In the genomic region with DNA sequence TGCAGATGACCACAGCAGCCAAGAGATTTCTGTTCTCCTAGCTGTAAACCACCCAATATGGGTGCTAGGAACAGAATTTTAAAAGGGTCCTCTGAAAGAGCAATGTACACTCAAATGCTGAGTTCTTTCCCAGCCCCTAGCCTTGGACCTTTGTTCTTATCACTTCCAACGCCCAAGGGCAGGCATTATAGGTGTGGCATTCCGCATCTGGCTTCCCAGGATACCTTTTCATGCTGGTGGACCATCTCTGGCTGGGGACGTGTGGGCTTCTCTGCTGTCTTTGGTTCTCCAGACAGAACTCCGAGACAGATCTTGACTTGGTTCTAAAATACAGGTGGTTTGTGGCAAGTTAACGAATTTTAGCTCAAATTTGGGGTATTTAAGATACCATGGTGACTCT, we compare ENCODE assay signal across 19 mouse cellular contexts. TPM values are rescaled to one million over a fixed set of nuclear protein-coding genes. Genes with fewer than 3 reads are reported as not detected.
"Had no signal": no experiment of that assay in that cellular context is flagged by ENCODE, and none has a peak within 500 bp of the region (broad histone marks: within the 10 kb centered on the region; RNA-seq: fewer than 3 reads in every experiment).

No protein-coding gene starts in this region.

- H3K9me3 ChIP-seq: kidney, embryonic 15.5 days; limb, embryonic 15.5 days; liver, embryonic 13.5 days; lung, embryonic 15.5 days; megakaryocyte, embryonic 14.5 days; midbrain, embryonic 13.5 days; neural tube, embryonic 12.5 days had no signal

- H3K4me2 ChIP-seq: kidney, embryonic 15.5 days; limb, embryonic 15.5 days; liver, embryonic 13.5 days; lung, embryonic 15.5 days; midbrain, embryonic 13.5 days; neural tube, embryonic 12.5 days had no signal

- DNase-seq: kidney, postnatal 14 days; liver, embryonic 13.5 days; liver, postnatal 0 days; lung, postnatal 14 days; thymus, adult 18-20 months; thymus, postnatal 14 days had no signal

- ATAC-seq: liver, postnatal 0 days; midbrain, embryonic 13.5 days had no signal

- H3K4me1 ChIP-seq: limb, embryonic 15.5 days; liver, embryonic 13.5 days; lung, embryonic 15.5 days had no signal

- H3K4me3 ChIP-seq: kidney, embryonic 15.5 days; limb, embryonic 15.5 days; liver, embryonic 13.5 days; lung, embryonic 15.5 days; megakaryocyte, embryonic 14.5 days; midbrain, embryonic 13.5 days; neural tube, embryonic 12.5 days had no signal

- H3K36me3 ChIP-seq: kidney, embryonic 15.5 days; limb, embryonic 15.5 days; liver, embryonic 13.5 days; lung, embryonic 15.5 days; midbrain, embryonic 13.5 days; neural tube, embryonic 12.5 days had no signal

- H3K9ac ChIP-seq: kidney, embryonic 15.5 days; limb, embryonic 15.5 days; liver, embryonic 13.5 days; liver, postnatal 0 days; lung, embryonic 15.5 days; midbrain, embryonic 13.5 days; neural tube, embryonic 12.5 days had no signal

- H3K27ac ChIP-seq: kidney, embryonic 15.5 days; limb, embryonic 15.5 days; liver, embryonic 13.5 days; lung, embryonic 15.5 days; macrophage; midbrain, embryonic 13.5 days; neural tube, embryonic 12.5 days; stomach, postnatal 0 days had no signal

RNA-seq across cellular contexts. Expression of a gene that starts 3.1 kb away (rescaled TPM):
- total RNA-seq: left cerebral cortex, adult 18-20 months; left cerebral cortex, postnatal 10 days; neutrophil, adult 5-6 weeks had no signal
- polyA plus RNA-seq: kidney, embryonic 15.5 days; large intestine, adult 2 months; limb, embryonic 15.5 days; liver, embryonic 13.5 days; liver, postnatal 0 days; macrophage; midbrain, embryonic 13.5 days; neural tube, embryonic 12.5 days; stomach, postnatal 0 days had no signal

RNA-seq across cellular contexts. Expression of a gene that starts 30.2 kb away (rescaled TPM):
- total RNA-seq: neutrophil, adult 5-6 weeks had no signal
- polyA plus RNA-seq: macrophage had no signal

RNA-seq across cellular contexts. Expression of a gene that starts 32.9 kb away (rescaled TPM):
- total RNA-seq: layer of hippocampus, postnatal 14 days; left cerebral cortex, postnatal 10 days had no signal
